9 mouse cellular contexts compared by ENCODE assay signal in genomic region chr1:74452611-74453045, GRCm38 (mm10). TPM values are rescaled to one million over a fixed set of nuclear protein-coding genes. Genes with fewer than 3 reads are reported as not detected.
DNase-seq lines count a peak whose midpoint lies in the region; ATAC-seq and TF ChIP-seq lines count a peak whose summit lies in the region.
"Had no signal": no experiment of that assay in that cellular context is flagged by ENCODE, and none has a peak within 500 bp of the region (broad histone marks: within the 10 kb centered on the region; RNA-seq: fewer than 3 reads in every experiment).

No protein-coding gene starts in this region.

- H3K9ac ChIP-seq in lung, embryonic 14.5 days: no peak overlapping the region

- H3K27me3 ChIP-seq in lung, embryonic 14.5 days (ENCODE audit: insufficient read depth, low read length): no peaks in the 10 kb centered on the region

- no peaks in the 10 kb centered on the region for H3K4me1 ChIP-seq in lung, embryonic 14.5 days (ENCODE audit: insufficient read depth)

- intact Hi-C loops in heart, postnatal 25 days (cut with DNase I): loop anchor here (2.0 to 5.0 kb wide), 4 partner anchors 54 to 246 kb away; no protein-coding TSS in a partner anchor

- H3K36me3 ChIP-seq in lung, embryonic 14.5 days (ENCODE audit: insufficient read depth): peaks cover 79% of the 10 kb centered on the region

- H3K4me2 ChIP-seq in lung, embryonic 14.5 days: no peak overlapping the region

- H3K9me3 ChIP-seq in lung, embryonic 14.5 days (ENCODE audit: low read depth, low read length): no peaks in the 10 kb centered on the region

- ATAC-seq in lung, embryonic 14.5 days (ENCODE audit: insufficient read depth): no peak

- TF ChIP-seq CTCF in lung, embryonic 14.5 days (IDR thresholded peaks at IDR 0.05; ENCODE audit: low read depth): peak; percentile 65

- DNase-seq in gastrocnemius, adult 18-20 months (ENCODE audit: low spot score): peak; percentile 36
- DNase-seq in gastrocnemius, adult 8-10 months (ENCODE audit: low spot score in 2 of 2): no peak
- DNase-seq in CD4-positive helper T cell, adult 2 months (ENCODE audit: low read depth, low spot score): peak; percentile 51
- DNase-seq in brain, adult 2 months (ENCODE audit: low read depth, low spot score): peak; percentile 62
- peak; percentile 5 for DNase-seq in heart, postnatal 25 days (ENCODE audit: low spot score)
- DNase-seq in lung, embryonic 14.5 days: peak; percentile 72
- DNase-seq in right cerebral cortex, adult 2 months (ENCODE audit: low spot score in 2 of 2): no peak
- no peak for DNase-seq in right cerebral cortex, adult 18-20 months

- H3K27ac ChIP-seq in lung, embryonic 14.5 days (ENCODE audit: low read depth): no peak overlapping the region

- 46% methylated on average over 4 of the region's 4 CpGs for WGBS in lung, embryonic 14.5 days

- H3K4me3 ChIP-seq in lung, embryonic 14.5 days (ENCODE audit: low read depth, low read length): no peak overlapping the region
- H3K4me3 ChIP-seq: myocyte had no signal

RNA-seq across cellular contexts. Expression of gene Vil1, which starts 43.5 kb away (rescaled TPM):
- under 1 TPM in 1 of 2 experiments, not detected in 1; 0.11 TPM for total RNA-seq in gastrocnemius, adult 18-20 months (2021)
- total RNA-seq in gastrocnemius, adult 8-10 months (2022): not detected
- 1 to 10 TPM in 1 of 2 experiments, under 1 TPM in 1; 0.57 to 1.0 TPM for total RNA-seq in heart, postnatal 25 days (2021)
- polyA plus RNA-seq in lung, embryonic 14.5 days (2014; fragmentation: Nextera tagmentation; extraction: Ambion mirVana): 0.42 and 0.43 TPM in 2 replicates

RNA-seq across cellular contexts. Expression of gene Cnot9, which starts 53.2 kb away (rescaled TPM):
- 10 to 100 TPM; 12.1 to 13.1 TPM for total RNA-seq in gastrocnemius, adult 18-20 months (2021)
- total RNA-seq in gastrocnemius, adult 8-10 months (2022): 10 to 100 TPM; 10.7 to 15.0 (median 11.6) TPM
- total RNA-seq in heart, postnatal 25 days (2021): 10 to 100 TPM; 12.5 to 14.7 TPM
- polyA plus RNA-seq in lung, embryonic 14.5 days (2014; fragmentation: Nextera tagmentation; extraction: Ambion mirVana): 85.4 and 87.6 TPM in 2 replicates

Comparison
In these comparisons a context has a peak if more than half of its experiments do, and no peak if none do; other contexts are left out.
1. DNase-seq: peak in gastrocnemius, adult 18-20 months (single experiment), CD4-positive helper T cell, adult 2 months (single experiment), brain, adult 2 months (single experiment), heart, postnatal 25 days (single experiment) and lung, embryonic 14.5 days (single experiment); none in gastrocnemius, adult 8-10 months (0 of 2), right cerebral cortex, adult 2 months (0 of 2) and right cerebral cortex, adult 18-20 months (single experiment).